Mouse (Mus musculus): ENCODE results near the gene Scfd2. TPM values are rescaled to one million over a fixed set of nuclear protein-coding genes. Genes with fewer than 3 reads are reported as not detected.

Scfd2 gene
- polyA plus RNA-seq, 1 experiment from 2014 or later: 21.6 TPM

GRCm38 (mm10) chr5:74450977-74451376, 80.6 kb downstream of the Scfd2 start:
- no peak overlapping the region for H3K4me3 ChIP-seq
- WGBS: 72% methylated on average over 5 of the region's 5 CpGs
- H3K27me3 ChIP-seq (replicated peaks): no peaks in the 10 kb centered on the region
- no peak for ATAC-seq (ENCODE audit: low FRiP score, low read depth)
- H3K4me1 ChIP-seq: no peaks in the 10 kb centered on the region
- no peak overlapping the region for H3K27ac ChIP-seq
- no peak overlapping the region for H3K4me2 ChIP-seq (replicated peaks)
- H3K9ac ChIP-seq: no peak overlapping the region
- no peaks in the 10 kb centered on the region for H3K9me3 ChIP-seq
- H3K36me3 ChIP-seq: no peaks in the 10 kb centered on the region

- no peak for ATAC-seq (ENCODE audit: low FRiP score, low read depth)
- no peaks in the 10 kb centered on the region for H3K4me1 ChIP-seq
- H3K9ac ChIP-seq: no peak overlapping the region
- no peak overlapping the region for H3K4me2 ChIP-seq (replicated peaks)
- 57% methylated on average over 10 of the region's 10 CpGs for WGBS
- H3K27me3 ChIP-seq (replicated peaks): no peaks in the 10 kb centered on the region
- no peaks in the 10 kb centered on the region for H3K36me3 ChIP-seq
- H3K27ac ChIP-seq: no peak overlapping the region
- H3K4me3 ChIP-seq: no peak overlapping the region
- H3K9me3 ChIP-seq: no peaks in the 10 kb centered on the region
Measured at GRCm38 (mm10) chr5:74447517-74448334, 83.8 kb downstream of the Scfd2 start.

GRCm38 (mm10) chr5:74445861-74446260, 85.7 kb downstream of the Scfd2 start:
- Histone ChIP-seq H3K36me3 (no peaks in the 10 kb centered on the region), H3K27ac (no peak overlapping the region), H3K4me3 (no peak overlapping the region), H3K4me1 (no peaks in the 10 kb centered on the region), H3K4me2 (replicated peaks) (no peak overlapping the region), H3K27me3 (replicated peaks) (no peaks in the 10 kb centered on the region), H3K9ac (no peak overlapping the region), H3K9me3 (no peaks in the 10 kb centered on the region)
- ATAC-seq (ENCODE audit: low FRiP score, low read depth): no peak
- WGBS: 73% methylated on average over 3 of the region's 3 CpGs

GRCm38 (mm10) chr5:74438353-74438752, 93.2 kb downstream of the Scfd2 start:
- 87% methylated on average over 8 of the region's 8 CpGs for WGBS
- ATAC-seq (ENCODE audit: low FRiP score, low read depth): no peak

DNA sequence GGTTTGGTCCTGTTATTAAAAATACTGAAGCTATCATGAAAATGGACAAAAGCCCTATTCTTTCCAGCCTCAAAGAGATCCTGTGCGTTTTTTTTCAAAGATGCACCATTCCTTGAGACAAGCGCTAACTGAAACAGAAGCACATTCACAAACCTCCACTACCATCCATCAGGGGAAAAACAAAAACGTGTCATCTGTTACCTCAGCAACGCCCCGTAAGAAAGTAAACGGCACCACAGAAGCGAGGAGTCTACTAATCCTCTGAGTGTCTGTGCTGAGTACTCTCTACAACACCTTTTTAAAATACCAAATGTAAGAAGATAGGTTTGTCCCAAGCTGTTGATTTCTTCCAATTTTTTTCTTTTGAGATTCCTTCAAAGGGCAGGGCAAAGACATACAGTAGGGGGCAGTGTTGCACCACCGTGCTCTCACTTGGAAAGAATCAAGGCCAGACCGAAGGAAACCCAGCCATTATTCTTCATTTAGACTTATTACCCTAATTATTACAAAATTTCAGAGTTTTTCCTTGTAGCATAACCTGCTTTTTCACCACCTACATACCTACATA, 97.9 kb downstream of the Scfd2 start:
- Histone ChIP-seq H3K27me3 (replicated peaks) (peaks cover 7% of the 10 kb centered on the region), H3K9ac (no peak overlapping the region), H3K36me3 (no peaks in the 10 kb centered on the region), H3K4me3 (no peak overlapping the region), H3K27ac (no peak overlapping the region), H3K4me2 (replicated peaks) (peak overlapping the region; percentile 37), H3K4me1 (no peaks in the 10 kb centered on the region), H3K9me3 (no peaks in the 10 kb centered on the region)
- 10% methylated on average over 9 of the region's 9 CpGs for WGBS
- ATAC-seq (ENCODE audit: low FRiP score, low read depth): no peak

More at GRCm38 (mm10) chr5:74438353-74438752, 93.2 kb downstream of the Scfd2 start:
- Histone ChIP-seq H3K36me3 (no peaks in the 10 kb centered on the region), H3K4me1 (no peaks in the 10 kb centered on the region), H3K4me3 (no peak overlapping the region), H3K4me2 (replicated peaks) (no peak overlapping the region), H3K9me3 (no peaks in the 10 kb centered on the region), H3K27ac (no peak overlapping the region), H3K9ac (no peak overlapping the region), H3K27me3 (replicated peaks) (no peaks in the 10 kb centered on the region)

- H3K4me2 ChIP-seq (replicated peaks): peak overlapping the region; percentile 47
- 10% methylated on average over 14 of the region's 14 CpGs for WGBS
- peaks cover 7% of the 10 kb centered on the region for H3K27me3 ChIP-seq (replicated peaks)
- peak; percentile 89 for ATAC-seq (ENCODE audit: low FRiP score, low read depth)
- H3K36me3 ChIP-seq: no peaks in the 10 kb centered on the region
- no peaks in the 10 kb centered on the region for H3K9me3 ChIP-seq
- H3K4me1 ChIP-seq: no peaks in the 10 kb centered on the region
- no peak overlapping the region for H3K4me3 ChIP-seq
- no peak overlapping the region for H3K9ac ChIP-seq
- no peak overlapping the region for H3K27ac ChIP-seq
Measured at GRCm38 (mm10) chr5:74432879-74433539, 98.5 kb downstream of the Scfd2 start.

GRCm38 (mm10) chr5:74420615-74421132, 110.9 kb downstream of the Scfd2 start:
- WGBS: 89% methylated on average over 5 of the region's 5 CpGs
- no peak for ATAC-seq (ENCODE audit: low FRiP score, low read depth)
- no peaks in the 10 kb centered on the region for H3K9me3 ChIP-seq
- no peak overlapping the region for H3K9ac ChIP-seq
- H3K36me3 ChIP-seq: no peaks in the 10 kb centered on the region
- no peaks in the 10 kb centered on the region for H3K4me1 ChIP-seq
- no peaks in the 10 kb centered on the region for H3K27me3 ChIP-seq (replicated peaks)
- H3K27ac ChIP-seq: no peak overlapping the region
- no peak overlapping the region for H3K4me2 ChIP-seq (replicated peaks)
- H3K4me3 ChIP-seq: no peak overlapping the region

DNA sequence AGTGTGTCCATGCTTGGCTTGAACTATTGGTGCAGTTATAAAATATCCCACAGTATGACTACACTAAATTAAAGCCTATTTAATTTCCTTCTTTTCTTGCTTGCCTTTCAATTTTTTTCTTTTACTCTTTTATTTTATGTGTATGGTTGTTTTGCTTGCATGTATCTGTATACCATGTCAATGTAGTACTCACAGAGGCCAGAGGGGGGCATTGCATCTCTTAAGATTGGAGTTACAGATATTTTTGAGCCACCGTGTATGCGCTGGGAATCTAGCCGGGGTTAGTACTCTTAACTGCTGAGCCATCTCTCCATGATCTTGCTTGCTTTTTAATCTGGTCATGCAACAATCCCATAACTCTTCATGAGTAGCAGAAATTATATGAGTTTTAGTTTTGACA, 119.0 kb downstream of the Scfd2 start:
- WGBS: 97% methylated on average over 3 of the region's 3 CpGs
- no peaks in the 10 kb centered on the region for H3K36me3 ChIP-seq
- no peaks in the 10 kb centered on the region for H3K27me3 ChIP-seq (replicated peaks)
- ATAC-seq (ENCODE audit: low FRiP score, low read depth): no peak
- H3K9me3 ChIP-seq: no peaks in the 10 kb centered on the region
- H3K4me2 ChIP-seq (replicated peaks): no peak overlapping the region
- no peak overlapping the region for H3K4me3 ChIP-seq
- no peaks in the 10 kb centered on the region for H3K4me1 ChIP-seq
- no peak overlapping the region for H3K27ac ChIP-seq
- no peak overlapping the region for H3K9ac ChIP-seq

GRCm38 (mm10) chr5:74404887-74405286, 126.7 kb downstream of the Scfd2 start:
- WGBS: 81% methylated on average over 4 of the region's 5 CpGs
- Histone ChIP-seq H3K9ac (no peak overlapping the region), H3K27me3 (replicated peaks) (no peaks in the 10 kb centered on the region), H3K9me3 (no peaks in the 10 kb centered on the region), H3K4me1 (no peaks in the 10 kb centered on the region; the same call in 1 of the 2 replicates), H3K36me3 (no peaks in the 10 kb centered on the region), H3K27ac (no peak overlapping the region), H3K4me3 (no peak overlapping the region), H3K4me2 (replicated peaks) (no peak overlapping the region)
- ATAC-seq (ENCODE audit: low FRiP score, low read depth): no peak

DNA sequence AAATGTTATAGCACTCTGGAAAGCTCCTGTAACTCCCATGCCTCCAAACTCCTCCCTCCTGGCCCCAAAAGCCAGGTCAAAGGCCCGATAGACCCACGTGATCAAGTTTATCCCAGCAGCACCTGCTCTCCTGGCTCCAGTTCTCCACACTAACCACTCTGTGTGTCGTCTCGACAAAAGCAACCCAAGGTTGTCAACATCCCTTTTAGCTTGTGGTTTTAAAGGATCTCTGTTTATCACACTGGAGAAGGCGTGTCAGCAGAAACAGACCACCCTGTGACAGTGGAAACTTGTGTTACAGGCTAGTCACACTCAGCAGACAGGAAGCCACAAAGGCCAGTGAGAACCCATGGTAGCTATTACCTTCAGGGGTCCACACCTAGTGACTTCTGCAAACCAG, 127.5 kb downstream of the Scfd2 start:
- 77% methylated on average over 5 of the region's 5 CpGs for WGBS
- no peak for ATAC-seq (ENCODE audit: low FRiP score, low read depth)

GRCm38 (mm10) chr5:74402626-74403025, 128.9 kb downstream of the Scfd2 start:
- Histone ChIP-seq H3K9me3 (no peaks in the 10 kb centered on the region), H3K36me3 (no peaks in the 10 kb centered on the region), H3K27me3 (replicated peaks) (no peaks in the 10 kb centered on the region)

More for the DNA sequence above, 127.5 kb downstream of the Scfd2 start:
- H3K9me3 ChIP-seq: no peaks in the 10 kb centered on the region
- no peaks in the 10 kb centered on the region for H3K36me3 ChIP-seq
- no peaks in the 10 kb centered on the region for H3K27me3 ChIP-seq (replicated peaks)
- H3K9ac ChIP-seq: no peak overlapping the region
- no peaks in the 10 kb centered on the region; the same call in 1 of the 2 replicates for H3K4me1 ChIP-seq
- H3K4me3 ChIP-seq: no peak overlapping the region
- no peak overlapping the region for H3K27ac ChIP-seq
- H3K4me2 ChIP-seq (replicated peaks): no peak overlapping the region

DNA sequence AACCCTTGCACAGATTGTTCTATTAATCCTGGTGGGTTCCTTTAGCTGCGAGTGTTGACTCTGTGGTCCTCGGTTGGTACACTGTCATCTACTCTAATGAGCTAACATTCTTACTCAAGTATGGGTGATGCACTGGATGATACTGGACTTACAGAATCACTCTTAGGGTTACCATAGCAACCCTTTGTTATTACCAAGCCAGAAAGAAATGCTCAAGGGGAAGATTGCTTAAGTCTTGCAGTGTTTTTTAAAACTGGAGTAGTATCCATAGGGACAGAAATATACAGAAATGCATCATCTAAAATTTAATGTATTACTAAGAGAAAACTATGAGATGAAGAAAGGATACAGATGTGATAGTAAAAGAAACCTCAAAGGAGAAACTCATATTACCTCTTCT, 139.8 kb downstream of the Scfd2 start:
- no peaks in the 10 kb centered on the region for H3K27me3 ChIP-seq (replicated peaks)
- WGBS: 80% methylated on average over 2 of the region's 2 CpGs
- no peaks in the 10 kb centered on the region for H3K36me3 ChIP-seq
- no peaks in the 10 kb centered on the region for H3K4me1 ChIP-seq
- no peaks in the 10 kb centered on the region for H3K9me3 ChIP-seq
- no peak for ATAC-seq (ENCODE audit: low FRiP score, low read depth)
- no peak overlapping the region for H3K4me3 ChIP-seq
- no peak overlapping the region for H3K9ac ChIP-seq
- no peak overlapping the region for H3K27ac ChIP-seq
- no peak overlapping the region for H3K4me2 ChIP-seq (replicated peaks)

More at GRCm38 (mm10) chr5:74402626-74403025, 128.9 kb downstream of the Scfd2 start:
- WGBS: 78% methylated on average over 4 of the region's 4 CpGs
- Histone ChIP-seq H3K4me1 (no peaks in the 10 kb centered on the region; the same call in 1 of the 2 replicates), H3K4me2 (replicated peaks) (no peak overlapping the region), H3K27ac (no peak overlapping the region), H3K4me3 (no peak overlapping the region), H3K9ac (no peak overlapping the region)
- ATAC-seq (ENCODE audit: low FRiP score, low read depth): no peak

Measured in neural tube, embryonic 12.5 days (tissue).